Mouse (Mus musculus) MEL (cell line): ENCODE measurements around the gene Kalrn. TPM values are rescaled to one million over a fixed set of nuclear protein-coding genes. Genes with fewer than 3 reads are reported as not detected.

Experiments used
- DNase-seq: peaks from one replicate; pipeline ENCODE4 v3.0.0; 2011; ENCODE audit warnings: low read depth, low spot score
- H3K27ac ChIP-seq: 2 replicates; pipeline ENCODE4 v1.5.1; 2012; ENCODE audit warnings: low read depth, mild to moderate bottlenecking, control low read depth, low read length, moderate library complexity; ENCODE audit not compliant: control insufficient read depth
- H3K27me3 ChIP-seq, 2 experiments: fragments of 150-350 bp in 1 of 2; sonication (generic) in 1 of 2; 2 replicates each; pipeline ENCODE4 v1.6.1; 2012; ENCODE audit warnings: low read length in 2 of 2, mild to moderate bottlenecking in 2 of 2, improper control_type of control experiment in 1 of 2, moderate library complexity in 1 of 2; ENCODE audit not compliant: insufficient read depth in 2 of 2, control insufficient read depth in 1 of 2
- H3K36me3 ChIP-seq, 2 experiments: 2 replicates each; pipeline ENCODE4 v1.6.1; 2012 to 2014; ENCODE audit warnings: low read length in 2 of 2, improper control_type of control experiment in 1 of 2, inconsistent platforms in 1 of 2, mild to moderate bottlenecking in 1 of 2; ENCODE audit not compliant: insufficient read depth in 2 of 2, control insufficient read depth in 1 of 2
- H3K4me1 ChIP-seq, 2 experiments: fragments of 150-350 bp in 1 of 2; sonication (generic) in 1 of 2; 2 replicates each; pipeline ENCODE4 v1.6.1; 2012; ENCODE audit warnings: low read length in 2 of 2, improper control_type of control experiment in 1 of 2, mild to moderate bottlenecking in 1 of 2; ENCODE audit not compliant: insufficient read depth in 2 of 2, control insufficient read depth in 1 of 2
- H3K4me3 ChIP-seq, 2 experiments: fragments of 150-350 bp in 1 of 2; sonication (generic) in 1 of 2; 2 replicates each; pipeline ENCODE4 v1.5.1; 2012; ENCODE audit warnings: low read depth in 2 of 2, low read length in 2 of 2, mild to moderate bottlenecking in 2 of 2, moderate library complexity in 2 of 2, control low read depth in 1 of 2, improper control_type of control experiment in 1 of 2; ENCODE audit not compliant: control insufficient read depth in 1 of 2, insufficient read depth in 1 of 2
- H3K79me2 ChIP-seq: 2 replicates; pipeline ENCODE4 v1.6.1; 2012; ENCODE audit warnings: mild to moderate bottlenecking, low read length, moderate library complexity; ENCODE audit not compliant: control insufficient read depth, poor library complexity, insufficient read depth
- H3K9ac ChIP-seq: 2 replicates; pipeline ENCODE4 v1.6.1; 2012; ENCODE audit warnings: low read depth, mild to moderate bottlenecking, control low read depth, low read length, moderate library complexity; ENCODE audit not compliant: control insufficient read depth, poor library complexity, severe bottlenecking
- H3K9me3 ChIP-seq: fragments of 150-350 bp; sonication (generic); replicated peaks from 2 replicates; pipeline ENCODE4 v1.6.1; 2012; ENCODE audit warnings: mild to moderate bottlenecking, low read length, improper control_type of control experiment, moderate library complexity; ENCODE audit not compliant: insufficient read depth
- BHLHE40 ChIP-seq: IDR thresholded peaks from 2 replicates; pipeline ENCODE4 v1.6.1; 2012; ENCODE audit warnings: low read depth, mild to moderate bottlenecking, inconsistent platforms, low read length, improper control_type of control experiment, borderline replicate concordance
- CHD1 ChIP-seq: IDR thresholded peaks from 2 replicates; pipeline ENCODE4 v1.6.1; 2012; ENCODE audit warnings: low read depth, mild to moderate bottlenecking, inconsistent platforms, low read length, improper control_type of control experiment
- E2F4 ChIP-seq: IDR thresholded peaks from 2 replicates; pipeline ENCODE4 v1.6.1; 2011; ENCODE audit warnings: low read depth, low read length, improper control_type of control experiment, borderline replicate concordance
- EP300 ChIP-seq, 2 experiments: IDR thresholded peaks; 2 replicates each; pipeline ENCODE4 v1.6.1; 2011; ENCODE audit warnings: improper control_type of control experiment in 2 of 2, low read length in 2 of 2, low read depth in 1 of 2, mild to moderate bottlenecking in 1 of 2
- GABPA ChIP-seq: IDR thresholded peaks from 2 replicates; pipeline ENCODE4 v1.6.1; 2012; ENCODE audit warnings: low read depth, mild to moderate bottlenecking, inconsistent platforms, low read length, improper control_type of control experiment, moderate library complexity
- GATA1 ChIP-seq: IDR thresholded peaks from 2 replicates; pipeline ENCODE4 v1.6.1; 2011; ENCODE audit warnings: low read depth, low read length, improper control_type of control experiment
- HCFC1 ChIP-seq: IDR thresholded peaks from 2 replicates; pipeline ENCODE4 v1.6.1; 2012; ENCODE audit warnings: low read depth, mild to moderate bottlenecking, inconsistent platforms, low read length, improper control_type of control experiment, moderate library complexity
- MAFK ChIP-seq: IDR thresholded peaks from 2 replicates; pipeline ENCODE4 v1.6.1; 2011; ENCODE audit warnings: low read depth, mild to moderate bottlenecking, low read length, improper control_type of control experiment, borderline replicate concordance
- MAX ChIP-seq: IDR thresholded peaks from 2 replicates; pipeline ENCODE4 v1.6.1; 2011; ENCODE audit warnings: low read length, improper control_type of control experiment
- MEF2A ChIP-seq: IDR thresholded peaks from 2 replicates; pipeline ENCODE4 v1.6.1; 2014; ENCODE audit warnings: low read depth, mild to moderate bottlenecking, inconsistent platforms, low read length, improper control_type of control experiment; ENCODE audit not compliant: poor library complexity, insufficient replicate concordance, severe bottlenecking; ENCODE audit errors: extremely low read depth
- MYC ChIP-seq: IDR thresholded peaks from 2 replicates; pipeline ENCODE4 v1.6.1; 2011; ENCODE audit warnings: low read depth, mild to moderate bottlenecking, low read length, improper control_type of control experiment, moderate library complexity
- NELFE ChIP-seq: IDR thresholded peaks from 2 replicates; pipeline ENCODE4 v1.6.1; 2011; ENCODE audit warnings: low read depth, low read length, improper control_type of control experiment
- POLR2A ChIP-seq, 2 experiments: IDR thresholded peaks; 2 replicates each; pipeline ENCODE4 v1.6.1; 2011 to 2012; ENCODE audit warnings: low read length in 2 of 2, mild to moderate bottlenecking in 2 of 2, control low read depth in 1 of 2, improper control_type of control experiment in 1 of 2, low read depth in 1 of 2, moderate library complexity in 1 of 2; ENCODE audit not compliant: control insufficient read depth in 1 of 2, insufficient read depth in 1 of 2, poor library complexity in 1 of 2
- POLR2AphosphoS2 ChIP-seq: IDR thresholded peaks from 2 replicates; pipeline ENCODE4 v1.6.1; 2011; ENCODE audit warnings: low read length, improper control_type of control experiment
- RCOR1 ChIP-seq: IDR thresholded peaks from 2 replicates; pipeline ENCODE4 v1.6.1; 2012; ENCODE audit warnings: low read depth, mild to moderate bottlenecking, inconsistent platforms, low read length, improper control_type of control experiment
- SMC3 ChIP-seq: IDR thresholded peaks from 2 replicates; pipeline ENCODE4 v1.6.1; 2011; ENCODE audit warnings: low read depth, low read length, improper control_type of control experiment
- TBP ChIP-seq: IDR thresholded peaks from 2 replicates; pipeline ENCODE4 v1.8.0; 2011; ENCODE audit warnings: low read depth, low read length, improper control_type of control experiment
- TCF12 ChIP-seq: IDR thresholded peaks from 2 replicates; pipeline ENCODE4 v1.6.1; 2014; ENCODE audit warnings: low read depth, mild to moderate bottlenecking, inconsistent platforms, low read length, improper control_type of control experiment, moderate library complexity
- UBTF ChIP-seq: IDR thresholded peaks from 2 replicates; pipeline ENCODE4 v1.6.1; 2012; ENCODE audit warnings: low read depth, mild to moderate bottlenecking, inconsistent platforms, low read length, improper control_type of control experiment, moderate library complexity, borderline replicate concordance; ENCODE audit not compliant: insufficient read depth
- USF2 ChIP-seq, 2 experiments: IDR thresholded peaks; 2 replicates each; pipeline ENCODE4 v1.6.1; 2011 to 2012; ENCODE audit warnings: improper control_type of control experiment in 2 of 2, low read length in 2 of 2, borderline replicate concordance in 1 of 2, inconsistent platforms in 1 of 2, low read depth in 1 of 2, mild to moderate bottlenecking in 1 of 2; ENCODE audit not compliant: insufficient read depth in 1 of 2
- ZC3H11A ChIP-seq: IDR thresholded peaks from 2 replicates; pipeline ENCODE4 v1.6.1; 2012; ENCODE audit warnings: low read depth, mild to moderate bottlenecking, inconsistent platforms, low read length, improper control_type of control experiment
- ZKSCAN1 ChIP-seq: IDR thresholded peaks from 2 replicates; pipeline ENCODE4 v1.6.1; 2012; ENCODE audit warnings: low read depth, mild to moderate bottlenecking, inconsistent platforms, low read length, improper control_type of control experiment, moderate library complexity
- ZNF384 ChIP-seq: IDR thresholded peaks from 2 replicates; pipeline ENCODE4 v1.6.1; 2012; ENCODE audit warnings: low read depth, mild to moderate bottlenecking, inconsistent platforms, low read length, improper control_type of control experiment
- polyA plus RNA-seq, 2 experiments: library from polyadenylated mRNA; stranded (reverse) in 1 of 2; unstranded in 1 of 2; fragments of >175 nt in 1 of 2; fragments of >200 nt in 1 of 2; gene quantifications; 2 replicates each; pipeline versions ENCODE4 v1.2.1 to v1.2.4; 2012; ENCODE audit warnings: low replicate concordance in 2 of 2, low read depth in 1 of 2; ENCODE audit not compliant: insufficient read length in 2 of 2, insufficient read depth in 1 of 2, missing spikeins in 1 of 2
- total RNA-seq: library from RNA; depleted of rRNA; stranded (reverse); fragments of 300-350 nt; gene quantifications from 2 replicates; pipeline ENCODE4 v1.2.3, GENCODE M21; 2012

Kalrn gene
- total and polyA plus RNA-seq, 3 experiments = 10.4 to 11.8 TPM; not detected in 1

DNA sequence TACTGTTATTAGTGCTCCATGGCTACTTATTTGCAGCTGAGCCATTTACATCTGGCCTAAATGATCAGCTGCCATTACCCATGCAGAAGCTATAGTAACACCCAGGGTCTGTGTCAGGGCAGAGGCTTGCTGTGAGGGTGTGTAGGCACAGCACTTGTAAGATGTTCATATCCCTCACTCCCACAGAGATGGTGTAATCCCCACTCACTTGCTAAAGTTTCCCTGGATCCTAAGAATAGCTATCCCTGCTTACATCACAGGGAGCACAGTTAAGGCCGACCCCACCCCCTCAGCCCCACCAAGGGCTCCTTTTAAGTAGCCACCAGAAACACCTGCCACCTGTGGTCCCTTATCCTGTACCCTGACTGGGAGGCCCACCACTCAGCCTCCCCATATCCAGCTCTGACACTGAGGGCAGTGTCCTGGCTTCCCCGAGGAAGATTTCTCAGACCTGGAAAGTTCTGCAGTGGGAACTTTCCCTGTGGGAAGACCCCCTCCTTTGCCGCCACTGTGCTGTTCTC is 83.5 kb downstream of the Kalrn start:
- no peak for TF ChIP-seq ZNF384
- TF ChIP-seq CHD1 = no peak
- no peak for TF ChIP-seq MAFK
- TF ChIP-seq TCF12 = no peak
- no peak for TF ChIP-seq GABPA
- TF ChIP-seq NELFE = no peak
- no peak for TF ChIP-seq MEF2A
- TF ChIP-seq UBTF = no peak
- no peak for TF ChIP-seq SMC3
- TF ChIP-seq GATA1 = no peak
- no peak for TF ChIP-seq USF2 (IDR thresholded peaks at IDR 0.05; ENCODE audit: borderline replicate concordance in 1 of 2, insufficient read depth in 1 of 2, low read depth in 1 of 2, low read length in 2 of 2)
- TF ChIP-seq TBP = no peak
- TF ChIP-seq EP300 (IDR thresholded peaks at IDR 0.05; ENCODE audit: low read depth in 1 of 2, low read length in 2 of 2) = no peak
- TF ChIP-seq RCOR1 = no peak
- TF ChIP-seq MAX = no peak
- no peak for TF ChIP-seq E2F4
- no peak for TF ChIP-seq ZKSCAN1
- no peak for TF ChIP-seq HCFC1
- no peak for TF ChIP-seq POLR2A (IDR thresholded peaks at IDR 0.05; ENCODE audit: control insufficient read depth in 1 of 2, insufficient read depth in 1 of 2, low read depth in 1 of 2, low read length in 2 of 2, poor library complexity in 1 of 2)
- Histone ChIP-seq H3K27ac (no peak overlapping the region), H3K27me3 (no peaks in the 10 kb centered on the region), H3K9ac (no peak overlapping the region), H3K4me1 (no peaks in the 10 kb centered on the region), H3K79me2 (no peaks in the 10 kb centered on the region), H3K36me3 (no peaks in the 10 kb centered on the region), H3K4me3 (no peak overlapping the region), H3K9me3 (no peaks in the 10 kb centered on the region)
- no peak for DNase-seq

GRCm38 (mm10) chr16:34487823-34488222 is 85.5 kb downstream of the Kalrn start:
- no peaks in the 10 kb centered on the region for H3K9me3 ChIP-seq
- H3K9ac ChIP-seq = no peak overlapping the region
- no peaks in the 10 kb centered on the region for H3K79me2 ChIP-seq
- H3K36me3 ChIP-seq = no peaks in the 10 kb centered on the region
- H3K27me3 ChIP-seq = no peaks in the 10 kb centered on the region
- no peak overlapping the region for H3K4me3 ChIP-seq
- H3K27ac ChIP-seq = no peak overlapping the region
- TF ChIP-seq BHLHE40 = no peak
- TF ChIP-seq MEF2A = no peak
- no peak for TF ChIP-seq ZNF384
- TF ChIP-seq MAFK = no peak
- no peak for TF ChIP-seq POLR2AphosphoS2
- TF ChIP-seq ZC3H11A = no peak
- TF ChIP-seq MYC = no peak
- TF ChIP-seq UBTF = no peak
- DNase-seq = no peak
- H3K4me1 ChIP-seq = no peaks in the 10 kb centered on the region
